Mouse (Mus musculus): ENCODE measurements around the gene Utf1.

The Utf1 gene

GRCm38 (mm10) chr7:139937810-139938209 is 5.8 kb upstream of the Utf1 start:
- DNase-seq (ENCODE audit: low read depth, low spot score) = no peak

DNA sequence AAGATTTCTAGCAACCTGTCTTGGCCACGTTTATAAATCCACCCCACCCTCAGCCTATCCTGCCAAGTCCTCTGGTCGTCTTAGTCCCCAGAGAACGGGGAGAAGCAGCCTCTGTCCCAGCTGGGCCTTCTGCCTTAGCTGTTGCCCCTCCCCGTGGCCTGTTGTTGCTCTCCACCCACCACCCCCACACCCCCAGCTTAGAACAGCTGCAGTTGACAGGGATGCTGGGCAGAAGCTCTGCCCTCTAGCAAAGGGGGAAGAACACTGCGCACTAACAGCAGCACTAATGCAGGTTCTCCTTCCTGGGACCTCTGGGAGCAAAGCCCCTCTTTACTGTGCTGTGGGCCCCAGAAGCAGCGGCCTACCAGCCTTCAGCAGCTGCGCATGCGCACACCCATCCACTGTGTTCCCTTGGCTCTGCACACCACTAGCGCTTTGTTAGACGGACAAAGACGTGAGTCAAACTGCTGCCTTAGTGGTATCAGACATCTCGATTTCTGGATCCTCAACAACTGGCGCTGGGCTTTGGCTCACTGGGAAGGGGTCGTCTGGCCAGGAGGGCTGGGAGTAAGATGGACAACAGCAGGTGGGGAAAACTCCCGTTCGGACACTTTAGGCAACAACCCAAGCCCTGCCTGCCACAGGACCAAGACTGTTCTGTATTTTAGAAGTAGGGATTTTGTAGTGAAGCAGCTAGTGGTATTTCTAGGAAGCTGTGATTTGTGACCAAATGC is 2.9 kb upstream of the Utf1 start:
- DNase-seq (ENCODE audit: low read depth, low spot score) = no peak

DNA sequence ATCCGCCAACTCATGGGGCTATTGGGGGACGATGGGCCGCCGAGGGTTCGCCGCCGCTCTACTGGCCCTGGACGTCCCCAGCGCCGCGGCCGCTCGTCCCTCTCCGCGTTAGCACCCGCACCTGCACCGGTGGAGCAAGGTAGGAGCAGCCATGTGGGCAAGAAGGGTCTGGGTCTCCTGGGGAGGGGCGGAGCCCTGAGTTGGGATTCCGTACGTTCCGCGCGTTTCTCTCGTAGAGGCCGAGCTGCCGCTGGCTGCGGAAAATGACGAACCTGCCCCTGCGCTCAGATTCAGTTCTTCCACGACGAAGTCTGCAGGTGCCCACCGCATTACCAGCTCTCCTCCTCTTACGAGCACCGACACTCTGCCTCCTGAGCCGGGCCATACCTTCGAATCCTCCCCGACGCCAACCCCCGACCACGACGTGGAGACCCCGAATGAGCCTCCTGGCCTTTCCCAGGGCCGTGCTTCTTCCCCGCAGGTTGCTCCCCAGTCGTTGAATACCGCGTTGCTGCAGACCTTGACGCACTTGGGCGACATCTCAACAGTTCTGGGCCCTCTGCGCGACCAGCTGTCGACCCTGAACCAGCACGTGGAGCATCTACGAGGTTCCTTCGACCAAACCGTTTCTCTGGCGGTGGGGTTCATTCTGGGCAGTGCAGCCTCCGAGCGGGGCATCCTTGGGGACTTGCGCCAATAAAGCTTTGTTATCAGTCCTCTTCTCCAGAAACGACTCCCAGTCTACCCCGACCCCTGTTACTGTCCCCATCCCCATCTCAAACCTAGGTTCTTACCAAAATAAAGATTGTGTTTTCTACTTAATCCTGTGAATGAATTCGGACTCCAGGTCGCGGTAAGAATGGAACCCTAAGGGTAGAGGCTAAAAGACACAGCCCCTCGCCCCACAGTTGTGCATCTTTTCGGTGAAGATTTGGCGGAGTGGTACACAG is 977 bp downstream of the Utf1 start:
- DNase-seq (ENCODE audit: low read depth, low spot score) = no peak

DNA sequence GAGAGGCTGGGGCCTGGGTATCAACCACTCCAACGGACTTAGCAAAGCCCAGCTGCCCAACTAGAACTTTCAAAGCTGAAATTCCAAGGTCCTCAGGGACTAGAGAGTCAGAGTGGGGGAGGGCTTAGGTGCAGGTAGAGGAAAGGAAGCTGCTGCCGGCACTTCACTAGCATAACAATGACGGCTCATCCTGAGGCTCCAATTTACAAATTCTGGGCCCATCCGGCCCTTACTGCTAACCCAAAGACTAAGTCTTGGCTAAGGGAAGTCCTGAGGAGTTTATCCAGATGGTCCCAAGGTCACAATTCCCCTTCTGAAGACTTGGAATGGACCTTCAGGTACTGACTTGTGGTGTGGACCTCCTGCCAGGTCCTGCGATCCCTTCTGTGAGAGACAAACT is 1.9 kb downstream of the Utf1 start:
- DNase-seq (ENCODE audit: low read depth, low spot score) = no peak

DNA sequence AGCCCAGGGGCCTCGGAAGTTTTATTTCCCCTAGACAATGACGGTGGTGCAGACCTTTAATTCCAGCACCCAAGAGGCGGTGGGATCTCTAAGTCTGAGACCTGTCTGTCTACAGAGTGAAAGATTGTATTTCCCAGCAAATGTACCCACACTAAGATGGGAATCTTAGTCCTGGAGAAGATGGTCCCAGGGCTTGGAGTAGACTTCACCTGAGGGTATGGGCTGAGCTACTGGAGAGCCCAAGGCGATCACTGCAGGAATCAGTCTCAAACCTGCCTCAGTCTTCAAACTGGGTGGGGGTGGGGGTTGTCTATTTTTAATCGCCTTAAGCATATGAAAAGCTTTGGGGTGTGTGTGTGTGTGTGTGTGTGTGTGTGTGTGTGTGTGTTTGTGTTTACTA is 2.4 kb downstream of the Utf1 start:
- DNase-seq (ENCODE audit: low read depth, low spot score) = no peak

- DNase-seq (ENCODE audit: low read depth, low spot score) = peak; percentile 67
Observed at GRCm38 (mm10) chr7:139949893-139950282, 6.3 kb downstream of the Utf1 start.

- DNase-seq (ENCODE audit: low read depth, low spot score) = peak; percentile 61
Observed at GRCm38 (mm10) chr7:139950283-139950971, 6.8 kb downstream of the Utf1 start.

- peak; percentile 37 for DNase-seq (ENCODE audit: low read depth, low spot score)
Observed at GRCm38 (mm10) chr7:139951079-139951478, 7.5 kb downstream of the Utf1 start.

GRCm38 (mm10) chr7:139951991-139952633 is 8.5 kb downstream of the Utf1 start:
- DNase-seq (ENCODE audit: low read depth, low spot score) = no peak

- DNase-seq (ENCODE audit: low read depth, low spot score) = no peak
Observed at GRCm38 (mm10) chr7:139955505-139955904, 11.9 kb downstream of the Utf1 start.

DNA sequence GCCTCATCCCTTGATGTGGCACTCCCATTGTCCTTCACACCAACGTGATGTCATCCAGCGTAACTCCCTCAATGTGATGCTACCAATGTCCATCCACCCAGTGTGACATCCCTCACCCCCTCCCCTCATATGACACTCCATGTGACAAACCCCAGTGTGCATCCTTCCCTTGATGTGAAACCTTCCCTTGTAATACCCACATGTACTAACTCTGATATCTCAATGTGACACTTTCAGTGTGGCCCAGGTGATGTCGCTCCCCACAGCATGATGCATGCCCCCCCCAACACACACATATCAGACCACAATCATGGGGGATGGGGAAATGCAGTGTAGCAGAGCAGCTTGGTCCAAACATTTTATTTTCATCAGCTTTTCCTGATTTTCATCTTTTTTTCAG is 13.1 kb downstream of the Utf1 start:
- DNase-seq (ENCODE audit: low read depth, low spot score) = no peak

DNA sequence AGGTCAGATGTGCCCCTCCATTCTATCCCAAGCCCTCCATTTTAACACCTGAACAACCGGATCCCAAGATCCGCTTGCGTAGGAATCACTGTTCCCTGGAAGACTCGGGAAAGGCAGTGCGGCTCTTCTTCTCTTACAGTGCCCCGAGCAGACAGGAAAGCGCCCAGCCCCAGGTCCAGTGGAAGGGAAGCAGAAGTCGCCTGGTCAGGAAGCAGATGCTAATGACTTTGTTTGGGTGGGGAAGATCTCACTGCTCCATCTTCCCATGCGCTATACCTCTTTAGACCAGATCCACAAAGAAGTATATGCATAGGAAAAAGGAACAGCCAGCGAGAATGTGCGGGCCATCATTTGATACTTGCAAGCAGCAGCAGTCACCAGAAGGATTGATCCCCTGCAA is 13.8 kb downstream of the Utf1 start:
- no peak for DNase-seq (ENCODE audit: low read depth, low spot score)

DNA sequence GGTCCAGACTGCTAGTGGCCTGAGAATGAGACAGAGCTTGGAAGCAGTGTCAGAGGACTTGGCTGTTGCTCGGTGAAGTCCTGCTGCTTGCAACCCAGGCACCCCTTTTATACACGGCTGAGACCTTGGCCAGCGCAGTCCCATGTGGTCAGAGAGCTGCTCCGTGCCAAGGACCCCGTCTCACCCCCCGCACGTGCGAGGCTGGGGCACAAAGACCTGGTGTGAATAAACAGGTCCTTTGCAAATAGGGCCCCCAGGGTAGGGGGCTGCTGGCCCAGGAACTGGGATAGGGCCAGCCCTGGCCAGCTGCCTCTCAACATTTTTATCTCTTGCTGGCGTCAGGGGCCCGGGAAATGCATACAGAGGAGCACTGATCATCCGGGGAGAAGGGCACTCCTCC is 14.4 kb downstream of the Utf1 start:
- DNase-seq (ENCODE audit: low read depth, low spot score) = no peak

GRCm38 (mm10) chr7:139961141-139961540 is 17.6 kb downstream of the Utf1 start:
- no peak for DNase-seq (ENCODE audit: low read depth, low spot score)

- DNase-seq (ENCODE audit: low read depth, low spot score) = no peak
Observed at GRCm38 (mm10) chr7:139963814-139964213, 20.2 kb downstream of the Utf1 start.

DNA sequence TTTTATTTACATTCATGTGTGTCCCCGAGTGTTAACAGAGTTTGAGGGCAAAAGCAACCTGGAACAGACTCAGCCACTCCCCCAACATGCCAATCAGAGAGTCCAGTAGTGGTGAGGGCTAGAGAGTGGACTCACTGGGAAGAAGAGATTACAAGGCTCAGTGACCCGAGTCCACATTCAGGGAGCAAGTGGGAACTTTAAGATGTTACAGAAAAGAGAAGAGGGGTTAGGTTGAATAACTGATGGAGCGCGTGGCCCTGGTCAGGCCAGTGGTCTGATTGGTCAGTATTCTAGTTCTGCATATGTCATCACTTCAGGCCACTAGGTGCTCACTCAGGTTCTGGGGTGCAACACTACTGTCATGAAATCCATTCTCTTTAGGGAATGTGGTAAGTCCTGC is 23.6 kb downstream of the Utf1 start:
- DNase-seq (ENCODE audit: low read depth, low spot score) = no peak

DNA sequence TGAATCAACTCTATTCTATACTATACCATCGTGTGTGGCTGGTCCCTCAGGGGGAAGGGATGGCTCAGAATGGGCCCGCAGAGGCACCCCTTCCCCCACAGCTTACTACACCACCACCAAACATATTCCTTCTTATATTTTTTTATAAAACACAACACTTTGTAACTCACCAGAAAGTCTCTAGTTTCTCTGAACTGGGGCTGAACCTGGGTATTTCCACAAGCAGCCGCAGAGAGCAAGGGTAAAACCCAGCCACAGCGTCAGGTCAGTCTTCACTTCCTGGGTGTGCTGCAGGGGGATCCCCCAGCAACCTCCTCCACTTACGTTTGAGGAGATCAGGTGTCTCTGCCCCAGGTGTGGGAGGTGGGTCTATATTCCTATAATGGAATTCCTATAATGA is 24.8 kb downstream of the Utf1 start:
- DNase-seq (ENCODE audit: low read depth, low spot score) = no peak

DNA sequence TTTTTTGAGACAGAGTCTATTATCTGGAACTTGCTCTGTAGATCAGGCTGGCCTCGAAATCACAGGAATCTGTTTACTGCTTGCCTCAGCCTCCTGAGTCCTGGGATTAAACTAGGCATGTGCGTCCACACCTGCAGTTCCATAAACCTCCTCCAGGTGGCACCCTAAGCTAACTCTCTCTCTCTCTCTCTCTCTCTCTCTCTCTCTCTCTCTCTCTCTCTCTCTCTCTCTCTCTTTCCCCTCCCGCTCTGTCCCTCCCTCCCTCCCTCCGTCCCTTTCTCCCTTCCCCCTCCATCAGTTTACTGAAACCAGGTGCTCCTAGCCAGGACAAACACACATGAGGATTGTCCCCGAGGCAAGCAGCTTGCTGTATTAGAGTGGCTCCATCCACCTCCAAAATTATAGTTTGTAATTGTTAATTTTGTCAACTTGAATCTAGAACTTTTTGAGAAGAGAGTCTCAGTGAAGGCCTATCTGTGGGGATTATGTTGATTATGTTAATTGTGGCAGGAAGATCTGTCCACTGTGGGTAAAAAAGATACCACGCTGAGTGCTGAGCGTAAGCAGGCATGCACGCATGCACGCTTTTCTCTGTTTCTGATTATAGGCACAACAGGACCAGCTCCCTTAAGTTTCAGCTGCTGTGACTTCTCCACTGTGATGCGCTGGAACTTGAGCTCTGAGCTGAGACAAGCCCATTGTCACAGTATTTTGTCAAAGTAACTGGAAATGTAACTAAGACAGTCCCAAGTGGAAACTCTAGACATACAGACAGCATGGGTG is 25.9 kb downstream of the Utf1 start:
- DNase-seq (ENCODE audit: low read depth, low spot score) = peak; percentile 92

- peak; percentile 63 for DNase-seq (ENCODE audit: low read depth, low spot score)
Observed at GRCm38 (mm10) chr7:139970216-139970919, 26.8 kb downstream of the Utf1 start.

DNA sequence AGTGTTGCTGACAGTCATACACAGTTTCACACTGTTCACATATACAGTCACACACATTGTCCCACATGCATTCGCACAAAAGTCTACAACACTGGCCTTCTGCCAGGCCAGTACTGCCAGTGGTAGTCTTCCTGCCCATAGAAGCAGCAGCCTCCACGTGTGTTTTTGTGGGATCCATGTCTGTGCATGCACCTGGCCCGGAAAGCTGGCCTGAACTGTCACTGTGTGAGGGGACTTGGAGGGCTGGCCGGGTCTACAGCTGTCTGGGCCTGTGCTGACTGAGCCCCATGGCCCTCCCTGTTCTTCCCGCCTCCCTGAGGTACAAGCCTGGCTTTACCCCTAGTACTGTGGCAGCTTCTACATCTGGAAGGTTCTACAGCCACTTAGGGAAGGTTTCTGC is 27.4 kb downstream of the Utf1 start:
- peak; percentile 47 for DNase-seq (ENCODE audit: low read depth, low spot score)

All from 3T3-L1 (cell line).